Mouse (Mus musculus) liver, embryonic 15.5 days (tissue): ENCODE measurements around the gene Cbx6. TPM values are rescaled to one million over a fixed set of nuclear protein-coding genes. Genes with fewer than 3 reads are reported as not detected.

Source experiments
- ATAC-seq: fragments of 200-750 bp; cut with Nextera tagmentation; 2 replicates; pipeline ENCODE4 v1.8.0; 2017; ENCODE audit warnings: moderate number of reproducible peaks, mild to moderate bottlenecking, moderate library complexity; ENCODE audit not compliant: insufficient read depth
- H3K27ac ChIP-seq: fragments of 300-500 bp; sonication (generic); replicated peaks from 2 replicates; pipeline ENCODE4 v1.5.1; 2015; ENCODE audit warnings: mild to moderate bottlenecking, inconsistent platforms
- H3K27me3 ChIP-seq: fragments of 300-500 bp; sonication (generic); 2 replicates; pipeline ENCODE4 v1.6.1; 2015; ENCODE audit warnings: mild to moderate bottlenecking, inconsistent platforms
- H3K36me3 ChIP-seq: fragments of 300-500 bp; sonication (generic); replicated peaks from 2 replicates; pipeline ENCODE4 v1.6.1; 2015; ENCODE audit warnings: moderate library complexity, mild to moderate bottlenecking, inconsistent platforms
- H3K4me1 ChIP-seq: fragments of 300-500 bp; sonication (generic); replicated peaks from 2 replicates; pipeline ENCODE4 v1.6.1; 2015; ENCODE audit warnings: inconsistent platforms
- H3K4me2 ChIP-seq: fragments of 300-500 bp; sonication (generic); 2 replicates; pipeline ENCODE4 v1.6.1; 2015; ENCODE audit warnings: moderate library complexity, mild to moderate bottlenecking, inconsistent platforms
- H3K4me3 ChIP-seq: fragments of 300-500 bp; sonication (generic); replicated peaks from 2 replicates; pipeline ENCODE4 v1.5.1; 2015; ENCODE audit warnings: mild to moderate bottlenecking, inconsistent platforms
- H3K9ac ChIP-seq: fragments of 300-500 bp; sonication (generic); 2 replicates; pipeline ENCODE4 v1.6.1; 2015; ENCODE audit warnings: moderate library complexity, mild to moderate bottlenecking, inconsistent platforms
- H3K9me3 ChIP-seq: fragments of 300-500 bp; sonication (generic); replicated peaks from 2 replicates; pipeline ENCODE4 v1.6.1; 2016; ENCODE audit warnings: inconsistent platforms
- WGBS: fragments of 180-500 bp; shearing (Covaris S2); methylation state at CpG from one replicate; pipeline ENCODE4 v1.1.7; 2015; ENCODE audit warnings: mixed read lengths; ENCODE audit not compliant: insufficient replicate concordance; 5-methylcytosine and 5-hydroxymethylcytosine counted together
- polyA plus RNA-seq: library from polyadenylated mRNA; unstranded; fragments of >200 nt; fragmentation: Nextera tagmentation; extraction: Ambion mirVana; gene quantifications from 2 replicates; pipeline ENCODE4 v1.2.1, GENCODE M21; 2015

Gene Cbx6
- polyA plus RNA-seq, 1 experiment from 2014 or later, result 6.7 TPM

GRCm38 (mm10) chr15:79859821-79860220 lies 25.3 kb upstream of the Cbx6 start:
- H3K9me3 ChIP-seq, result no peaks in the 10 kb centered on the region
- no peaks in the 10 kb centered on the region for H3K4me1 ChIP-seq
- no peaks in the 10 kb centered on the region for H3K36me3 ChIP-seq
- H3K4me2 ChIP-seq, result no peak overlapping the region
- peaks cover 3% of the 10 kb centered on the region; the same call in 1 of the 2 replicates for H3K27me3 ChIP-seq
- WGBS, result 67% methylated on average over 9 of the region's 9 CpGs
- no peak overlapping the region for H3K27ac ChIP-seq
- H3K4me3 ChIP-seq, result no peak overlapping the region
- no peak for ATAC-seq
- H3K9ac ChIP-seq, result no peak overlapping the region

GRCm38 (mm10) chr15:79858979-79859378 lies 24.5 kb upstream of the Cbx6 start:
- peaks cover 3% of the 10 kb centered on the region; the same call in 1 of the 2 replicates for H3K27me3 ChIP-seq
- no peak overlapping the region for H3K4me2 ChIP-seq

GRCm38 (mm10) chr15:79850143-79850542 lies 15.7 kb upstream of the Cbx6 start:
- Histone ChIP-seq H3K9ac (no peak overlapping the region), H3K27ac (no peak overlapping the region), H3K27me3 (0 out of 2 replicates have a peak, but pooled peaks cover 6% of the 10 kb centered on the region), H3K36me3 (no peaks in the 10 kb centered on the region), H3K4me3 (no peak overlapping the region), H3K9me3 (no peaks in the 10 kb centered on the region), H3K4me1 (no peaks in the 10 kb centered on the region), H3K4me2 (no peak overlapping the region)
- 63% methylated on average over 2 of the region's 2 CpGs for WGBS
- no peak for ATAC-seq

More at GRCm38 (mm10) chr15:79858979-79859378, 24.5 kb upstream of the Cbx6 start:
- Histone ChIP-seq H3K9me3 (no peaks in the 10 kb centered on the region), H3K27ac (no peak overlapping the region), H3K36me3 (no peaks in the 10 kb centered on the region), H3K4me3 (no peak overlapping the region), H3K4me1 (no peaks in the 10 kb centered on the region), H3K9ac (no peak overlapping the region)
- WGBS, result 65% methylated on average over 5 of the region's 5 CpGs
- no peak for ATAC-seq

GRCm38 (mm10) chr15:79847100-79847499 lies 12.6 kb upstream of the Cbx6 start:
- Histone ChIP-seq H3K9ac (no peak overlapping the region), H3K27me3 (0 out of 2 replicates have a peak, but pooled peaks cover 6% of the 10 kb centered on the region), H3K4me3 (no peak overlapping the region), H3K36me3 (no peaks in the 10 kb centered on the region), H3K27ac (no peak overlapping the region), H3K4me1 (no peaks in the 10 kb centered on the region), H3K9me3 (no peaks in the 10 kb centered on the region), H3K4me2 (no peak overlapping the region)
- no peak for ATAC-seq
- 22% methylated on average over 5 of the region's 5 CpGs for whole genome bisulfite sequencing

GRCm38 (mm10) chr15:79845986-79846385 lies 11.5 kb upstream of the Cbx6 start:
- WGBS, result 57% methylated on average over 4 of the region's 4 CpGs
- Histone ChIP-seq H3K27me3 (peaks cover 11% of the 10 kb centered on the region; the same call in 1 of the 2 replicates), H3K4me2 (no peak overlapping the region), H3K4me3 (no peak overlapping the region), H3K36me3 (no peaks in the 10 kb centered on the region), H3K9me3 (no peaks in the 10 kb centered on the region), H3K27ac (no peak overlapping the region), H3K4me1 (no peaks in the 10 kb centered on the region), H3K9ac (no peak overlapping the region)
- no peak for ATAC-seq

GRCm38 (mm10) chr15:79842985-79843384 lies 8.5 kb upstream of the Cbx6 start:
- Histone ChIP-seq H3K4me1 (no peaks in the 10 kb centered on the region), H3K27ac (no peak overlapping the region), H3K4me3 (no peak overlapping the region), H3K9ac (no peak overlapping the region), H3K36me3 (no peaks in the 10 kb centered on the region), H3K4me2 (no peak overlapping the region), H3K27me3 (peaks cover 15% of the 10 kb centered on the region), H3K9me3 (no peaks in the 10 kb centered on the region)
- ATAC-seq, result no peak
- 64% methylated on average over 3 of the region's 3 CpGs for WGBS

GRCm38 (mm10) chr15:79840281-79840680 lies 5.8 kb upstream of the Cbx6 start:
- 40% methylated on average over 2 of the region's 2 CpGs for WGBS

GRCm38 (mm10) chr15:79834881-79835260 lies 383 bp upstream of the Cbx6 start:
- H3K4me3 ChIP-seq, result peak overlapping the region; percentile 77; the same call in 1 of the 2 replicates
- ATAC-seq, result no peak

More at GRCm38 (mm10) chr15:79840281-79840680, 5.8 kb upstream of the Cbx6 start:
- Histone ChIP-seq H3K9me3 (no peaks in the 10 kb centered on the region), H3K36me3 (no peaks in the 10 kb centered on the region), H3K27ac (no peak overlapping the region), H3K4me3 (no peak overlapping the region), H3K9ac (no peak overlapping the region), H3K4me2 (no peak overlapping the region), H3K4me1 (no peaks in the 10 kb centered on the region), H3K27me3 (peaks cover 20% of the 10 kb centered on the region)
- no peak for ATAC-seq

GRCm38 (mm10) chr15:79833251-79834050 lies 1.0 kb downstream of the Cbx6 start:
- Histone ChIP-seq H3K36me3 (peaks cover 10% of the 10 kb centered on the region; the same call in 1 of the 2 replicates), H3K27ac (peak overlapping the region; percentile 59; the same call in 1 of the 2 replicates), H3K4me2 (peak overlapping the region; percentile 91), H3K9ac (peak overlapping the region; percentile 73), H3K4me1 (peaks cover 40% of the 10 kb centered on the region), H3K27me3 (peaks cover 11% of the 10 kb centered on the region; the same call in 1 of the 2 replicates), H3K4me3 (peak overlapping the region; percentile 77), H3K9me3 (no peaks in the 10 kb centered on the region)
- WGBS, result under 1% methylated on average over 41 of the region's 41 CpGs
- peak; percentile 26; the same call in 1 of the 2 replicates for ATAC-seq

More at GRCm38 (mm10) chr15:79834881-79835260, 383 bp upstream of the Cbx6 start:
- 0 out of 2 replicates have a peak, but pooled peaks cover 5% of the 10 kb centered on the region for H3K36me3 ChIP-seq
- peak overlapping the region; percentile 91 for H3K4me2 ChIP-seq
- WGBS, result 61% methylated on average over 9 of the region's 9 CpGs
- no peak overlapping the region for H3K9ac ChIP-seq
- H3K27me3 ChIP-seq, result peaks cover 12% of the 10 kb centered on the region; the same call in 1 of the 2 replicates
- peaks cover 31% of the 10 kb centered on the region for H3K4me1 ChIP-seq
- H3K27ac ChIP-seq, result no peak overlapping the region
- H3K9me3 ChIP-seq, result no peaks in the 10 kb centered on the region

GRCm38 (mm10) chr15:79832064-79832900 lies 2.2 kb downstream of the Cbx6 start:
- no peak for ATAC-seq
- H3K9me3 ChIP-seq, result no peaks in the 10 kb centered on the region
- H3K4me3 ChIP-seq, result peak overlapping the region; percentile 77
- peaks cover 5% of the 10 kb centered on the region; the same call in 1 of the 2 replicates for H3K27me3 ChIP-seq
- H3K4me1 ChIP-seq, result peaks cover 40% of the 10 kb centered on the region
- 42% methylated on average over 18 of the region's 18 CpGs for WGBS
- H3K9ac ChIP-seq, result no peak overlapping the region
- H3K27ac ChIP-seq, result 0 out of 2 replicates have a peak overlapping the region, but pooled peaks have one; percentile 59
- H3K4me2 ChIP-seq, result peak overlapping the region; percentile 91
- H3K36me3 ChIP-seq, result peaks cover 18% of the 10 kb centered on the region; the same call in 1 of the 2 replicates
